Mouse (Mus musculus) spleen, adult 2 months (tissue): ENCODE results near the gene Arl4c.

Experiments used
- CTCF ChIP-seq: fragments of 200-500 bp; IDR thresholded peaks from 2 replicates; pipeline ENCODE4 v1.5.1; 2011; ENCODE audit warnings: mild to moderate bottlenecking, inconsistent platforms; ENCODE audit not compliant: insufficient read depth, insufficient read length, insufficient replicate concordance; ENCODE audit errors: extremely low read depth
- POLR2A ChIP-seq: fragments of 200-500 bp; IDR thresholded peaks from 2 replicates; pipeline ENCODE4 v1.6.1; 2011; ENCODE audit warnings: low read depth, low read length, inconsistent platforms

GRCm38 (mm10) chr1:88678231-88678739, 23.7 kb downstream of the Arl4c start:
- TF ChIP-seq POLR2A (no peak), CTCF (no peak)
